Mouse (Mus musculus): ENCODE measurements around the gene Lipe.

DNA sequence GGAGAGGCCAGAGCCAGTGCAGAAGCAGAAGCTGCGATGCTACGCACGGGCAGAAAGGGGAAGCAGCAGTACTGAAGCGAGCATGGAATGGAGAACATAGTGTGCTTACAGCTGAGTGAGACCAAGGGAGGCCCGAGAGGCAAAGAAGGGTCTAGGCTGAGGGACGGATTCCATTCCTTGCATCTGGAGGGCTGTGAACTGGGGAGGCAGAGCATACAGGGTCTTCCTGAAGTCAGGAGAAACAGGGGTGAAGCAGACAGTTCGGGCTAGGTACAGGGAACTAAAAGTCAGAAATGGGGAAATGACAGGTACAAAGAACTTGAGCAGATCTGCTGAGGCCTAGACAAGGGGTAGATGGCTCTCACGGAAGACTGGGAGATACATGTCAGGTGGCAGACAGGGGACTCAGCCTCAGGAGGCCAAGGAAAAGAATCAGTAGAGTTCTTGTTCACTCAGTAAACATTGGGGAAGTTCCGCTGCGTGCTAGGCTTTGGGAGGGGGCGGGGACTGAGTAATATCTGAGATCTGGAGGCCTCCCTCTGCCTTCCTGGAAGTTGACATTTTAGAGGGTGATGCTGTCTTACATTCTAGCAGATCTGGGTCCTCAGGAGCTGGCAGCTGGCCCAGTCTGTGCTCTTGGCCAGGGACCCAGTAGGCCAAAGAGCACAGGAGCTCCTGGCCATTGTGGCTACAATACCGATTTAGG is 12.5 kb downstream of the Lipe start:
- TF ChIP-seq GATA1 (IDR thresholded peaks at IDR 0.05; ENCODE audit: borderline replicate concordance, low read length) (no peak), FLI1 (IDR thresholded peaks at IDR 0.05; ENCODE audit: low read length) (no peak)

Measured in megakaryocyte, embryonic 14.5 days (primary cell).